Mouse (Mus musculus): ENCODE measurements around the gene Fgd2. TPM values are rescaled to one million over a fixed set of nuclear protein-coding genes. Genes with fewer than 3 reads are reported as not detected.

Gene Fgd2
- 35.9 and 42.0 TPM in 2 replicates for polyA plus RNA-seq (2012; rRNA removed; ENCODE audit: low replicate concordance)

GRCm38 (mm10) chr17:29360761-29361221 lies at the start of gene Fgd2:
Fgd2 (plus strand) TSS chr17:29360914.

GRCm38 (mm10) chr17:29317380-29317779 lies 43.3 kb upstream of the Fgd2 start, which contains the start of gene Pi16:
Pi16 (plus strand) TSS chr17:29317680.

GRCm38 (mm10) chr17:29347645-29348256 lies 13.0 kb upstream of the Fgd2 start, which contains the start of gene Mtch1:
Mtch1 (minus strand) TSS chr17:29347934.

Other genes starting within 250 kb of the Fgd2 start
- 1.1 and 6.9 TPM in 2 replicates for gene Rab44, start 246.8 kb upstream of the Fgd2 start, polyA plus RNA-seq (2012; rRNA removed; ENCODE audit: low replicate concordance)
- gene Cpne5, start 122.7 kb upstream of the Fgd2 start, polyA plus RNA-seq (2012; rRNA removed; ENCODE audit: low replicate concordance), result 0.29 and 25.8 TPM in 2 replicates
- gene Ppil1, start 96.7 kb upstream of the Fgd2 start, polyA plus RNA-seq (2012; rRNA removed; ENCODE audit: low replicate concordance), result 18.2 and 37.1 TPM in 2 replicates
- gene BC004004, start 92.1 kb upstream of the Fgd2 start, polyA plus RNA-seq (2012; rRNA removed; ENCODE audit: low replicate concordance), result 114 and 175 TPM in 2 replicates
- 58.9 and 112 TPM in 2 replicates for gene Pi16, start 43.2 kb upstream of the Fgd2 start, polyA plus RNA-seq (2012; rRNA removed; ENCODE audit: low replicate concordance)
- gene Mtch1, start 13.0 kb upstream of the Fgd2 start, polyA plus RNA-seq (2012; rRNA removed; ENCODE audit: low replicate concordance), result 395 and 446 TPM in 2 replicates
- gene Pim1, start 129.8 kb downstream of the Fgd2 start, polyA plus RNA-seq (2012; rRNA removed; ENCODE audit: low replicate concordance), result 24.2 and 29.6 TPM in 2 replicates
- gene Gm17657, start 188.7 kb downstream of the Fgd2 start, polyA plus RNA-seq (2012; rRNA removed; ENCODE audit: low replicate concordance), result not detected in 2 replicates
- 15.9 and 20.6 TPM in 2 replicates for gene Tbc1d22b, start 188.9 kb downstream of the Fgd2 start, polyA plus RNA-seq (2012; rRNA removed; ENCODE audit: low replicate concordance)
- 0.40 TPM in 1 of 2 replicates, not detected in the other for gene Tmem217, start 191.5 kb downstream of the Fgd2 start, polyA plus RNA-seq (2012; rRNA removed; ENCODE audit: low replicate concordance)

Measured in subcutaneous adipose tissue, adult 2 months (tissue).